Mouse (Mus musculus) monocyte, adult 5-6 weeks (primary cell): Measurements from ENCODE around the gene Ppp1r14a. TPM values are rescaled to one million over a fixed set of nuclear protein-coding genes. Genes with fewer than 3 reads are reported as not detected.

ENCODE experiments used
- ATAC-seq: fragments of 153-309, 156-312 bp; replicated peaks from 2 replicates; pipeline ENCODE4 v1.8.0; 2017; ENCODE audit warnings: mild to moderate bottlenecking; ENCODE audit not compliant: low TSS enrichment, insufficient number of reproducible peaks, severe bottlenecking, poor library complexity, low FRiP score
- total RNA-seq: library from RNA; stranded (forward); fragments of 200-1000, 200-491, 200-594 nt; gene quantifications from 3 replicates; pipeline ENCODE4 v1.2.3, GENCODE M21; 2017

The Ppp1r14a gene
- total RNA-seq, 1 experiment from 2014 or later = not detected

GRCm38 (mm10) chr7:29295861-29296647, 6.9 kb downstream of the Ppp1r14a start:
- no peak for ATAC-seq

- ATAC-seq = peak; percentile 74; the same call in 1 of the 2 replicates
Observed at GRCm38 (mm10) chr7:29296998-29297397, 7.9 kb downstream of the Ppp1r14a start.

GRCm38 (mm10) chr7:29301127-29301566, 12.0 kb downstream of the Ppp1r14a start:
- no peak for ATAC-seq

GRCm38 (mm10) chr7:29302641-29303040, 13.5 kb downstream of the Ppp1r14a start:
- no peak for ATAC-seq

GRCm38 (mm10) chr7:29303738-29304462, 14.8 kb downstream of the Ppp1r14a start, which contains the start of gene Dpf1:
Gene Dpf1 (plus strand): TSS chr7:29303951.
- ATAC-seq = 0 out of 2 replicates have a peak, but pooled peaks have one; percentile 14

GRCm38 (mm10) chr7:29304463-29305262, 15.6 kb downstream of the Ppp1r14a start:
- no peak for ATAC-seq

- no peak for ATAC-seq
Observed at GRCm38 (mm10) chr7:29305263-29305988, 16.3 kb downstream of the Ppp1r14a start.

- ATAC-seq = no peak
Observed at GRCm38 (mm10) chr7:29306108-29306507, 17.0 kb downstream of the Ppp1r14a start.

- no peak for ATAC-seq
Observed at GRCm38 (mm10) chr7:29306619-29307018, 17.5 kb downstream of the Ppp1r14a start.

- no peak for ATAC-seq
Observed at GRCm38 (mm10) chr7:29307350-29308104, 18.4 kb downstream of the Ppp1r14a start.

- no peak for ATAC-seq
Observed at GRCm38 (mm10) chr7:29309221-29309721, 20.2 kb downstream of the Ppp1r14a start.

GRCm38 (mm10) chr7:29309749-29310148, 20.6 kb downstream of the Ppp1r14a start:
- no peak for ATAC-seq

GRCm38 (mm10) chr7:29313051-29313450, 23.9 kb downstream of the Ppp1r14a start:
- no peak for ATAC-seq

GRCm38 (mm10) chr7:29313572-29314261, 24.6 kb downstream of the Ppp1r14a start:
- no peak for ATAC-seq

GRCm38 (mm10) chr7:29314844-29315628, 25.9 kb downstream of the Ppp1r14a start:
- ATAC-seq = no peak

GRCm38 (mm10) chr7:29316137-29316734, 27.1 kb downstream of the Ppp1r14a start:
- ATAC-seq = no peak
